Mouse (Mus musculus): ENCODE data around the gene Tspan1. TPM values are rescaled to one million over a fixed set of nuclear protein-coding genes. Genes with fewer than 3 reads are reported as not detected.
A peak's percentile ranks its signal among the peaks of the same experiment; 100 is the strongest.

Tspan1 gene
- polyA plus RNA-seq, 1 experiment, result 0.07 TPM

- TF ChIP-seq POLR2A (IDR thresholded peaks at IDR 0.05; ENCODE audit: borderline replicate concordance, extremely low read depth, insufficient read depth, insufficient read length, poor library complexity, severe bottlenecking), result no peak
- TF ChIP-seq CTCF (IDR thresholded peaks at IDR 0.05; ENCODE audit: borderline replicate concordance, extremely low read depth, insufficient read depth, insufficient read length), result no peak
- peak; percentile 28 for DNase-seq (ENCODE audit: low read depth)
These were observed 24.0 kb downstream of the Tspan1 start for GRCm38 (mm10) chr4:116143317-116143811.

GRCm38 (mm10) chr4:116142269-116142668, 25.1 kb downstream of the Tspan1 start:
- no peak for DNase-seq (ENCODE audit: low read depth)

GRCm38 (mm10) chr4:116141736-116142135, 25.7 kb downstream of the Tspan1 start:
- no peak for DNase-seq (ENCODE audit: low read depth)

More at GRCm38 (mm10) chr4:116142269-116142668, 25.1 kb downstream of the Tspan1 start:
- TF ChIP-seq CTCF (IDR thresholded peaks at IDR 0.05; ENCODE audit: borderline replicate concordance, extremely low read depth, insufficient read depth, insufficient read length), result no peak
- TF ChIP-seq POLR2A (IDR thresholded peaks at IDR 0.05; ENCODE audit: borderline replicate concordance, extremely low read depth, insufficient read depth, insufficient read length, poor library complexity, severe bottlenecking), result no peak

GRCm38 (mm10) chr4:116140801-116141574, 26.4 kb downstream of the Tspan1 start:
- no peak for DNase-seq (ENCODE audit: low read depth)
- TF ChIP-seq POLR2A (IDR thresholded peaks at IDR 0.05; ENCODE audit: borderline replicate concordance, extremely low read depth, insufficient read depth, insufficient read length, poor library complexity, severe bottlenecking), result no peak
- TF ChIP-seq CTCF (IDR thresholded peaks at IDR 0.05; ENCODE audit: borderline replicate concordance, extremely low read depth, insufficient read depth, insufficient read length), result no peak

More at GRCm38 (mm10) chr4:116141736-116142135, 25.7 kb downstream of the Tspan1 start:
- TF ChIP-seq CTCF (IDR thresholded peaks at IDR 0.05; ENCODE audit: borderline replicate concordance, extremely low read depth, insufficient read depth, insufficient read length) (no peak), POLR2A (IDR thresholded peaks at IDR 0.05; ENCODE audit: borderline replicate concordance, extremely low read depth, insufficient read depth, insufficient read length, poor library complexity, severe bottlenecking) (no peak)

GRCm38 (mm10) chr4:116137421-116137996, 29.9 kb downstream of the Tspan1 start:
- TF ChIP-seq CTCF (IDR thresholded peaks at IDR 0.05; ENCODE audit: borderline replicate concordance, extremely low read depth, insufficient read depth, insufficient read length), result no peak
- TF ChIP-seq POLR2A (IDR thresholded peaks at IDR 0.05; ENCODE audit: borderline replicate concordance, extremely low read depth, insufficient read depth, insufficient read length, poor library complexity, severe bottlenecking), result no peak
- no peak for DNase-seq (ENCODE audit: low read depth)

- peak; percentile 63; the same call in 1 of the 2 replicates for TF ChIP-seq CTCF (IDR thresholded peaks at IDR 0.05; ENCODE audit: borderline replicate concordance, extremely low read depth, insufficient read depth, insufficient read length)
- TF ChIP-seq POLR2A (IDR thresholded peaks at IDR 0.05; ENCODE audit: borderline replicate concordance, extremely low read depth, insufficient read depth, insufficient read length, poor library complexity, severe bottlenecking), result no peak
- DNase-seq (ENCODE audit: low read depth), result peak; percentile 75
These were observed 32.4 kb downstream of the Tspan1 start for GRCm38 (mm10) chr4:116134990-116135389.

GRCm38 (mm10) chr4:116133126-116133525, 34.3 kb downstream of the Tspan1 start:
- no peak for DNase-seq (ENCODE audit: low read depth)
- TF ChIP-seq CTCF (IDR thresholded peaks at IDR 0.05; ENCODE audit: borderline replicate concordance, extremely low read depth, insufficient read depth, insufficient read length), result no peak
- no peak for TF ChIP-seq POLR2A (IDR thresholded peaks at IDR 0.05; ENCODE audit: borderline replicate concordance, extremely low read depth, insufficient read depth, insufficient read length, poor library complexity, severe bottlenecking)

GRCm38 (mm10) chr4:116127956-116128355, 39.4 kb downstream of the Tspan1 start:
- DNase-seq (ENCODE audit: low read depth), result no peak
- no peak for TF ChIP-seq CTCF (IDR thresholded peaks at IDR 0.05; ENCODE audit: borderline replicate concordance, extremely low read depth, insufficient read depth, insufficient read length)
- no peak for TF ChIP-seq POLR2A (IDR thresholded peaks at IDR 0.05; ENCODE audit: borderline replicate concordance, extremely low read depth, insufficient read depth, insufficient read length, poor library complexity, severe bottlenecking)

- TF ChIP-seq POLR2A (IDR thresholded peaks at IDR 0.05; ENCODE audit: borderline replicate concordance, extremely low read depth, insufficient read depth, insufficient read length, poor library complexity, severe bottlenecking), result no peak
- TF ChIP-seq CTCF (IDR thresholded peaks at IDR 0.05; ENCODE audit: borderline replicate concordance, extremely low read depth, insufficient read depth, insufficient read length), result no peak
- no peak for DNase-seq (ENCODE audit: low read depth)
These were observed 41.5 kb downstream of the Tspan1 start for GRCm38 (mm10) chr4:116125803-116126386.

- peak; percentile 56; the same call in 1 of the 2 replicates for TF ChIP-seq CTCF (IDR thresholded peaks at IDR 0.05; ENCODE audit: borderline replicate concordance, extremely low read depth, insufficient read depth, insufficient read length)
- TF ChIP-seq POLR2A (IDR thresholded peaks at IDR 0.05; ENCODE audit: borderline replicate concordance, extremely low read depth, insufficient read depth, insufficient read length, poor library complexity, severe bottlenecking), result peak; percentile 25; the same call in 1 of the 2 replicates
- DNase-seq (ENCODE audit: low read depth), result peak; percentile 99
These were observed 43.5 kb downstream of the Tspan1 start, which contains the start of the genes Rad54l and Pomgnt1 for GRCm38 (mm10) chr4:116123602-116124519. Rad54l (minus strand) TSS chr4:116123690. Pomgnt1 (plus strand) TSS chr4:116123840.

Measured in brain, embryonic 14.5 days (tissue).